Mouse (Mus musculus): ENCODE results near the gene Scn2b. TPM values are rescaled to one million over a fixed set of nuclear protein-coding genes. Genes with fewer than 3 reads are reported as not detected.

Scn2b gene
- polyA plus RNA-seq, 1 experiment: not detected

DNA sequence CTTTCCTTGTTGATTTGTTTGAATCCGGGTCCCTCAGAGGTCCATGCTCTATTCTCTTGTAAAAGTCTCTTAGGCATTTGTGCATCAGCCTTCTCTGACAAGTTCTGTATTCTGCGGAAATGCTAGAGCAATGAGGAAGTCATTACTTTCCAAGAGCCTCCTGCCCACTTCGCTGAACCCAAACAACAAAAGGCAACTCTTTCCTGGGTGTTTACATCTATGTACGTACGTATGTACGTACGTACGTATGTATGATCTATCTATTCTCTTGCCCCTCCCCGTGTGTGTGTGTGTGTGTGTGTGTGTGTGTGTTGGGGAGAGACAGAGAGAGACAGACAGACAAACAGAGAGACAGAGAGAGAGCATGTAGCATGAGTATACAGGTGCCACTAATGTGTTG, 763 bp upstream of the Scn2b start:
- Histone ChIP-seq H3K27ac (ENCODE audit: insufficient read depth, low read depth, low read length) (no peak overlapping the region), H3K4me1 (ENCODE audit: control insufficient read depth, insufficient read depth, low read length) (peaks cover 11% of the 10 kb centered on the region; the same call in 1 of the 2 replicates), H3K4me3 (ENCODE audit: insufficient read depth, low read depth, low read length) (no peak overlapping the region)
- 81% methylated on average over 9 of the region's 9 CpGs for WGBS
- no peak for TF ChIP-seq CTCF (IDR thresholded peaks at IDR 0.05; ENCODE audit: insufficient read depth, low read depth, low read length)
- TF ChIP-seq POLR2A (IDR thresholded peaks at IDR 0.05; ENCODE audit: insufficient read depth, low read depth, low read length): no peak

- H3K4me3 ChIP-seq (ENCODE audit: insufficient read depth, low read depth, low read length): peak overlapping the region; percentile 42
- no peak overlapping the region for H3K27ac ChIP-seq (ENCODE audit: insufficient read depth, low read depth, low read length)
- 25% methylated on average over 10 of the region's 10 CpGs for WGBS
- no peak for TF ChIP-seq POLR2A (IDR thresholded peaks at IDR 0.05; ENCODE audit: insufficient read depth, low read depth, low read length)
- TF ChIP-seq CTCF (IDR thresholded peaks at IDR 0.05; ENCODE audit: insufficient read depth, low read depth, low read length): no peak
- H3K4me1 ChIP-seq (ENCODE audit: control insufficient read depth, insufficient read depth, low read length): peaks cover 13% of the 10 kb centered on the region; the same call in 1 of the 2 replicates
Observed at GRCm38 (mm10) chr9:45118552-45118951, 970 bp downstream of the Scn2b start.

DNA sequence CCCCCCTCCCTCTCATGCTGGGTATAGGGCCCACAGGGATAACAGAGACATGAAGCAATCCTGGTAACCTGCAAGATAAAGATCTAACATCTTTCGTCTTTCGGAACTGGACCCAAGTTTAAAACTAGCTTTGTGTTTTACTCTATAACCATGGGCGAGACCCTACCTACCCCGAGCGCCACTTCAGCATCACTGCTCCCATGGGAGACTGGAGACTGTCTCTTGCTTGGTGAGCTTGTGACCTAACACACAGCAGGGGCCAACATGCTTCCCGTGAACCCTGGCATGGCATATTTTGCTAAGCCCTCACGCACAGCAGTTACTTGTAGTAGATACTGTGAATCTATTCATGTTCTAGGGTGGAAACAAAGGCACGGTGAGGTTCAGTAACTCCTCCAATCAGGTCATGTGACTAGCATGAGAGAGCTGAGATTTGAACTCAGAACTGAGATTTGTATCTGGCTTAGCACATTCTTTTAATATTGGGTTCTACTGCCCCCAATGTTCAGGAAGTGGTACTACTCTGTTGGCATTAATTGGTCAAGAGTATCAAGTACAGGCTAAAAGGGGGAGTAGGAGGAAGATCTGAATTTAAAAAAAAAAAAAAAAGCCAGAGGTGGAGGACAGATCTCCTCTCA, 1.9 kb downstream of the Scn2b start:
- Histone ChIP-seq H3K27ac (ENCODE audit: insufficient read depth, low read depth, low read length) (no peak overlapping the region), H3K4me1 (ENCODE audit: control insufficient read depth, insufficient read depth, low read length) (peaks cover 13% of the 10 kb centered on the region; the same call in 1 of the 2 replicates), H3K4me3 (ENCODE audit: insufficient read depth, low read depth, low read length) (no peak overlapping the region)
- 95% methylated on average over 8 of the region's 8 CpGs for WGBS
- TF ChIP-seq CTCF (IDR thresholded peaks at IDR 0.05; ENCODE audit: insufficient read depth, low read depth, low read length) (no peak), POLR2A (IDR thresholded peaks at IDR 0.05; ENCODE audit: insufficient read depth, low read depth, low read length) (no peak)

GRCm38 (mm10) chr9:45119954-45120530, 2.5 kb downstream of the Scn2b start:
- WGBS: 90% methylated on average over 14 of the region's 14 CpGs
- H3K4me1 ChIP-seq (ENCODE audit: control insufficient read depth, insufficient read depth, low read length): peaks cover 13% of the 10 kb centered on the region; the same call in 1 of the 2 replicates
- no peak overlapping the region for H3K4me3 ChIP-seq (ENCODE audit: insufficient read depth, low read depth, low read length)
- TF ChIP-seq POLR2A (IDR thresholded peaks at IDR 0.05; ENCODE audit: insufficient read depth, low read depth, low read length) (no peak), CTCF (IDR thresholded peaks at IDR 0.05; ENCODE audit: insufficient read depth, low read depth, low read length) (no peak)
- H3K27ac ChIP-seq (ENCODE audit: insufficient read depth, low read depth, low read length): no peak overlapping the region

DNA sequence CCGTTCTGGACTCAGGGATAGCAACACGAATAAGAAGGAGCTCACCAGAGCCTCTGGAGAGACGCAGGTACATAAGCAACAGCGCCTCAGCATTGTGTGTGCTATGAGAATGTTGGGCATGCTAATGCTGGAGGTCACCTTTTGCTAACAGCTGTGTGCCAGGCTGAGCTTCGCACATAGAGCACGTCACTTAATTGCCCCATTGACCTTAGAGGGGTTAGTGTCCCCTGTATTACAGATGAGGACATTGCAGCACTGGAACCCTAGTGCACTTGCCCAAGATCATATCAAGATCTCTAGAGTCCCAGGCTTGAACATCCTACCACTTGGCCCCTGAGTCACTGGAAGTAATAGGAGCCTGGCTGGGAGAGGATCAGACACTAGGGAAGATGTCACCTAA, 3.0 kb downstream of the Scn2b start:
- 94% methylated on average over 6 of the region's 6 CpGs for WGBS
- Histone ChIP-seq H3K4me3 (ENCODE audit: insufficient read depth, low read depth, low read length) (no peak overlapping the region), H3K4me1 (ENCODE audit: control insufficient read depth, insufficient read depth, low read length) (peaks cover 13% of the 10 kb centered on the region; the same call in 1 of the 2 replicates), H3K27ac (ENCODE audit: insufficient read depth, low read depth, low read length) (no peak overlapping the region)
- TF ChIP-seq CTCF (IDR thresholded peaks at IDR 0.05; ENCODE audit: insufficient read depth, low read depth, low read length) (no peak), POLR2A (IDR thresholded peaks at IDR 0.05; ENCODE audit: insufficient read depth, low read depth, low read length) (no peak)

GRCm38 (mm10) chr9:45121001-45121400, 3.4 kb downstream of the Scn2b start:
- no peak overlapping the region for H3K4me3 ChIP-seq (ENCODE audit: insufficient read depth, low read depth, low read length)
- 55% methylated on average over 6 of the region's 6 CpGs for WGBS
- peaks cover 13% of the 10 kb centered on the region; the same call in 1 of the 2 replicates for H3K4me1 ChIP-seq (ENCODE audit: control insufficient read depth, insufficient read depth, low read length)
- no peak overlapping the region for H3K27ac ChIP-seq (ENCODE audit: insufficient read depth, low read depth, low read length)
- no peak for TF ChIP-seq CTCF (IDR thresholded peaks at IDR 0.05; ENCODE audit: insufficient read depth, low read depth, low read length)
- TF ChIP-seq POLR2A (IDR thresholded peaks at IDR 0.05; ENCODE audit: insufficient read depth, low read depth, low read length): no peak

DNA sequence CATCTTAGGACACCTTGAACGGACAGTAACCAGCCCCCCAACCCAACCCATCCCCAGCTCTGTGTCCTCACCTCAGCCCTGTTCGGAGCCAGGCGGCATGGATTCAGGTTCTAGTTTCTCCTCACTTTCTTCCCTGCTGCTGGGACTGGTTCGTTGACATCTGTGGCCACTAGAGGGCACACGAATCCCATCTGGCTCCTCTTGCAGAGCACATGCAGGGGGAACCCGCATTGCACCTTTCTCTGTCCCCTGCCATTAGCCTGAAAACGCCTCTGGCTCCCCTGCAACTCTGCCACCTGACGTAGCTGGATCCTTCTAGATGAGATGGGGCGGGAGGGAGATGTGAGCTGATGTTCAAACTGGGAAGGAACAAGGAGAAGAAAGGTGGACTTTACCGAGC, 4.2 kb downstream of the Scn2b start:
- Histone ChIP-seq H3K4me3 (ENCODE audit: insufficient read depth, low read depth, low read length) (no peak overlapping the region), H3K27ac (ENCODE audit: insufficient read depth, low read depth, low read length) (no peak overlapping the region), H3K4me1 (ENCODE audit: control insufficient read depth, insufficient read depth, low read length) (peaks cover 13% of the 10 kb centered on the region; the same call in 1 of the 2 replicates)
- WGBS: 3% methylated on average over 10 of the region's 10 CpGs
- TF ChIP-seq POLR2A (IDR thresholded peaks at IDR 0.05; ENCODE audit: insufficient read depth, low read depth, low read length) (no peak), CTCF (IDR thresholded peaks at IDR 0.05; ENCODE audit: insufficient read depth, low read depth, low read length) (peak; percentile 86)

DNA sequence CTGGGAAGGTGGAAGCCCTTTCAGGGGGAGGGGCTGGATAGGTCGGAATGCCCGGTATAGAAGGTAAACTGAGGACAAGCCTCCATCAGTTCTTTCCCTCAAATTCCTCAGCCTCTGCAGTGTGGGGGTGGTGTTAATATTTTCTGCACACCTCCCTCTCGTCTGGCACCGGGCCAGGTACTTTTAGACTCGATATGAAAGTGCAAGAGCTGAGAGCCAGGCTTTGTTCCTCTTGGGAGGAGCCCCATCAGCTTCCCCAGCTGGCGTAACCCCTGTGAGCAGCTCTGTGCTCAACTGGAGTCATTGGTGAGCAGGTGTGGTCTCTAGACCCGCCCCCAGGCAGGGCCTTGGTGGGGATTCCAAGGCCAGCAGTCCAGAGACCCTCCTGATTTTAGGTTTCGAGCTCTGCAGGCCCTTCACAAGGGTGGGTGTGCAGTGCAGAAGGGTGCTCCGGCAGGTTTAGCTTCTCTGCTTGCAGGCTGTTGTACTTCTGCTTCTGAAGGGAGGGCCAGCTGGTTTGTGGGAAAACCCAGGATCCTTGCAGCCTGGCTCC, 4.7 kb downstream of the Scn2b start:
- Histone ChIP-seq H3K4me3 (ENCODE audit: insufficient read depth, low read depth, low read length) (no peak overlapping the region), H3K4me1 (ENCODE audit: control insufficient read depth, insufficient read depth, low read length) (peaks cover 13% of the 10 kb centered on the region; the same call in 1 of the 2 replicates), H3K27ac (ENCODE audit: insufficient read depth, low read depth, low read length) (no peak overlapping the region)
- no peak for TF ChIP-seq CTCF (IDR thresholded peaks at IDR 0.05; ENCODE audit: insufficient read depth, low read depth, low read length)
- no peak for TF ChIP-seq POLR2A (IDR thresholded peaks at IDR 0.05; ENCODE audit: insufficient read depth, low read depth, low read length)
- WGBS: 23% methylated on average over 9 of the region's 9 CpGs

DNA sequence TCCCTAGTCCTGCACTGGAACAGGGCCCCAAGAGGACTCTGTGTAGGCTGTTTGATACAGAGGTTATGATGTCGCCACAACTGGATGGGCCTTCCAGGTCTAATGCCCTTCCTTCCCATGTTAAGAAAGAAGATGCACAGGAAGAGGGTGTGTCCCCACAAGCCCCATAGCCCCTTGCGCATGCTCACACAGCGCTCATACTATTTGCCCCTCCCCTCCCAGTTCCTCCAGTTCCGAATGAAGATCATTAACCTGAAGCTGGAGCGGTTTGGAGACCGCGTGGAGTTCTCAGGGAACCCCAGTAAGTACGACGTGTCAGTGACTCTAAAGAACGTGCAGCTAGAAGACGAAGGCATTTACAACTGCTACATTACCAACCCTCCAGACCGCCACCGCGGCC, 7.6 kb downstream of the Scn2b start:
- WGBS: 93% methylated on average over 14 of the region's 14 CpGs
- Histone ChIP-seq H3K27ac (ENCODE audit: insufficient read depth, low read depth, low read length) (no peak overlapping the region), H3K4me1 (ENCODE audit: control insufficient read depth, insufficient read depth, low read length) (peaks cover 5% of the 10 kb centered on the region; the same call in 1 of the 2 replicates), H3K4me3 (ENCODE audit: insufficient read depth, low read depth, low read length) (no peak overlapping the region)
- TF ChIP-seq CTCF (IDR thresholded peaks at IDR 0.05; ENCODE audit: insufficient read depth, low read depth, low read length): no peak
- TF ChIP-seq POLR2A (IDR thresholded peaks at IDR 0.05; ENCODE audit: insufficient read depth, low read depth, low read length): no peak
